Mouse (Mus musculus) left cerebral cortex, postnatal 10 days (tissue): Measurements from ENCODE around the gene Ugt1a2. TPM values are rescaled to one million over a fixed set of nuclear protein-coding genes. Genes with fewer than 3 reads are reported as not detected.
"Not testable (repeated sequence)": the region's sequence is repeated elsewhere in the genome, so short reads cannot be mapped to it uniquely, and the experiment has no call there.

Source experiments
- DNase-seq, 2 experiments: peaks; one replicate each; pipeline ENCODE4 v3.0.0; 2021 to 2022; ENCODE audit warnings: low spot score in 2 of 2, mixed read lengths in 1 of 2; ENCODE audit errors: extremely low spot score in 1 of 2
- intact Hi-C: fragments of 180-260 bp; cut with DNase I; formaldehyde crosslinking; loops from one replicate; pipeline ENCODE4 v1.15.1; 2025
- total RNA-seq, 2 experiments: library from RNA; stranded (reverse); gene quantifications; 2 replicates each; pipeline ENCODE4 v1.2.3; 2021

Gene Ugt1a2
- total RNA-seq, 2 experiments from 2014 or later: 0.17 TPM; not detected in 1

- no peak for DNase-seq
These were observed 15.3 kb downstream of the Ugt1a2 start for GRCm38 (mm10) chr1:88215466-88216380.

DNA sequence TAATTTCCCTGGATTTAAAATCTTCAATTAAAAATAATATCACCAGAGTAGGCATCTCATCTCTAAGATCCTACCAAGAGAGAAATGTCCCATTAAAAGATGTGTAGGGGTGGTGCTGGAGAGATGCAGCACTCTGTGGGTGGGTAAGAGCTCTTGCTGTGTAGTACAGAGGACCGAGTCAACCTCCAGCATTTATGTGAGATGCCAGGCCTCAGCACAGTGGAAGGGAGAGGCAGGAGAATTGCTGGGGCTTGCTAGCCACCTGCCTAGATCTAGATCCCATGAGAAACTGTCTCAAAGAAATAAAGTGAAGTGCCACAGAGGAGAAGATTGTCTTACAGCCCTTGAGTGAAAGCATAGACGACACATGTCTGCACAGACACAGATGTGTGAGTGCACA is 16.1 kb downstream of the Ugt1a2 start:
- intact Hi-C loops: no loop called here
- DNase-seq: no peak

More at GRCm38 (mm10) chr1:88215466-88216380, 15.3 kb downstream of the Ugt1a2 start:
- intact Hi-C loops: no loop called here

GRCm38 (mm10) chr1:88217144-88217543 is 16.7 kb downstream of the Ugt1a2 start:
- intact Hi-C loops: no loop called here
- peak in 1 of 2 experiments; percentile 42 for DNase-seq

GRCm38 (mm10) chr1:88217576-88217975 is 17.2 kb downstream of the Ugt1a2 start:
- intact Hi-C loops: no loop called here
- peak in 1 of 2 experiments; percentile 15 for DNase-seq

- intact Hi-C loops: no loop called here
These were observed 17.6 kb downstream of the Ugt1a2 start for GRCm38 (mm10) chr1:88218051-88218450.

DNA sequence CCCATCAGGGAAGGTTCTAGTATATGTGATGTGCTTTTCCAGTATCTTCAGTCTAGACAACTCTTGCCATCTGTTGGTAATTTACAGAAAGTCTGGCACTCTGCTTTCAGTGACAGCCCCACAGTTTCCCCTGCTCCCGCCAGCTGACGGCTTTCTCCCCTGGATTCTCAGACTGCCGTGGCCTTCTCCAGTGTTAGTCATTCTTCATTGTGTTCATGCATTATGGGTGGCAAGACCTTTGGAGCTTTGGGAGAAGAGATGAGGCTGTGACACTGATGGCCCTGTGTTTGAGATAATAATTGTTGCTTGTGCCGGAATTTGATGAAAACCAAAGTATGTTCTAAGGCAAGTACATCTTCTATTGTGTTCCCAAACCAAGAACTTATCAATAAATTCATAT is 18.2 kb downstream of the Ugt1a2 start:
- intact Hi-C loops: no loop called here

More at GRCm38 (mm10) chr1:88218051-88218450, 17.6 kb downstream of the Ugt1a2 start:
- peak in 1 of 2 experiments; percentile 51 for DNase-seq

DNA sequence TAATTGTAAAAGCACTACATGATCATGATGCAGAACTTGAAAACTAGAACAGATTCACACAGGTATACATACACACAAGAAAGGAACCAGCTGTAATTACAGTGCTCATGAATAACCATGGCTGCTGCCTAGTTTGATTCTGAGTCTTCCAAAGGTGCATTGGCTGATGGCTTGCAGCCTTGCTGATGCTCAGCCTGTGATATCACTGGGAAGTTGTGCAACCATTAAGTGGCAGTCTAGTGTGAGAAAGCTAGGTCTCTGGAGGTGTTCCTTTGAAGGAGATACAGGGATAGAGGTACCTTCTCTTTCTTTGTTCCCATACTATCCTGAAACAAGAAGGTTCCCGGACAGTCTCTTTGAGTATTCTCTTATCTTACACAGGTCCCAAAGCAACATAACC is 18.7 kb downstream of the Ugt1a2 start:
- peak in 1 of 2 experiments; percentile 16 for DNase-seq
- intact Hi-C loops: no loop called here

More for the DNA sequence above, 18.2 kb downstream of the Ugt1a2 start:
- peak in 1 of 2 experiments; percentile 17 for DNase-seq

- DNase-seq: peak in 1 of 2 experiments; percentile 14
- intact Hi-C loops: no loop called here
These were observed 19.9 kb downstream of the Ugt1a2 start for GRCm38 (mm10) chr1:88220336-88220735.

GRCm38 (mm10) chr1:88222216-88222615 is 21.8 kb downstream of the Ugt1a2 start:
- DNase-seq: no peak
- intact Hi-C loops: no loop called here

DNA sequence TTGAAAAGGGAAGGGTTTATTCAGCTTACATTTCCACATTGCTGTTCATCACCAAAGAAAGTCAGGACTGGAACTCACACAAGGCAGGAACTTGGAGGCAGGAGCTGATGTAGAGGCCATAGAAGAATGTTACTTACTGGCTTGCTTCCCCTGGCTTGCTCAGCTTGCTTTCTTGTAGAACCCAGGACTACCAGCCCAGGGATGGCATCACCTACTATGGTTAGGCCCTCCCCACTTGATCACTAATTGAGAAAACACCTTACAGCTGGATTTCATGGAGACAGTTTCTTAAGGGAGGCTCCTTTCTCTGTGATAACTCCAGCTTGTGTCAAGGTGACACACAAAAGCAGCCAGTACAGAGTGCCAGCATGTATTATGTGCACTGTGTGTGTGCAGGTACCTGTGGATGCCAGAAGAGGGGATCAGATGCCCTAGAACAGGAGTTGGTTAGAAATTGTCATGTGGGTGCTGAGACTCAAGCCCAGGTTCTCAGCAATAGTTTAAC is 22.7 kb downstream of the Ugt1a2 start:
- DNase-seq: peak in 1 of 2 experiments; percentile 18
- intact Hi-C loops: not testable (repeated sequence)

DNA sequence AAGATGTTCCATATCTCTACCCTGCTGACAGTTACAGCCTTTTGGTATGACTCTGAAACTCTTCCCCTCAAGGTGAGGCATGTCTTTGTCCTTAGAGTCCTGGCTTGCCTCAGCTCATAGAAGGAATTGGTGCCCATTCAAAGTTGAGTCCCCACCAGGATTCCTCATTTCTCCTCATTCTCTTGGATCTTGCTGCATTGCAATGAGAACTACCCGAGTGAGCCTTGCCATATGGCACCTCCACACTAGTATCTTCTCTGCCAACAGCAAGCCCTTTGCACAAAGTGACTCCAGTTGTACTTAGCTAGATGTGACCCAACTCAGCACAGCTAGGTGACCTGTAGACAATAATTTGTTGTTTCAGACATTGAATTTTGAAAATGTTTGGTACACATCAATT is 23.2 kb downstream of the Ugt1a2 start:
- peak in 1 of 2 experiments; percentile 27 for DNase-seq
- intact Hi-C loops: no loop called here

DNA sequence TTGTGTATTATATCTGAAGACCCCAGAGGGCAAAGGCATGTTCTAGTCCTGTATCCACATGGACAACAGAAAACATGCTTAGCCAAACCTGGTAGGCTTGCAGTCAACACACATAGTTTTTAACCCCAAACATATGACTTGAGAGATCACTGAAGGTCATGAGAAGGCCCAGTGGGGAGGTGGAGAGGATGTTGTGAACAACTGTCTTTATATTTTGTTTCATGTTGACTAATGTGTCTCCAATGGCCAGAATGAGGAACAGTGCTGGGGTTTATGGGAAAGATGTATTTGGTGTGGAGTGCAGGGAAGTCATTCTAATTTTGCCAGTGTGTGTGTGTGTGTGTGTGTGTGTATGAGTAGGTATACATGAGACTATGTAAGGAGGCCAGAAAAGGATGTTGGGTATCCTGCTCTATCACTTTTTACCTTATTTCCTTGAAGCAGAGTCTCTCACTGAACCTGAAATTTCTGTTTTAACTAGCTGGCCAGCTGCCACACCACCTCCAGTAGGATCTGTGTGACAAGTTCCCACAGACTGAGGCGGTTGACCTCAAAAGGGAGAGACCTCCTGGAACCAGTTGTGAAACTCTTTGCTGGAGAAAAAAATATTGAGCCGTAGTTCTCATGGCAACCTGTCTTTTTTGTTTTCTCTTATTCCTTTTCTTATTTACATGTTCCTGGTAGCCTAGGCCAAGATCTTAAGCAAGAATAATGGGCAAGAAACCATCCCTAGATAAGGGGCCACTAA is 23.8 kb downstream of the Ugt1a2 start:
- intact Hi-C loops: no loop called here
- peak in 1 of 2 experiments; percentile 38 for DNase-seq

GRCm38 (mm10) chr1:88225301-88225700 is 24.9 kb downstream of the Ugt1a2 start:
- DNase-seq, intact Hi-C loops: not testable (repeated sequence)

DNA sequence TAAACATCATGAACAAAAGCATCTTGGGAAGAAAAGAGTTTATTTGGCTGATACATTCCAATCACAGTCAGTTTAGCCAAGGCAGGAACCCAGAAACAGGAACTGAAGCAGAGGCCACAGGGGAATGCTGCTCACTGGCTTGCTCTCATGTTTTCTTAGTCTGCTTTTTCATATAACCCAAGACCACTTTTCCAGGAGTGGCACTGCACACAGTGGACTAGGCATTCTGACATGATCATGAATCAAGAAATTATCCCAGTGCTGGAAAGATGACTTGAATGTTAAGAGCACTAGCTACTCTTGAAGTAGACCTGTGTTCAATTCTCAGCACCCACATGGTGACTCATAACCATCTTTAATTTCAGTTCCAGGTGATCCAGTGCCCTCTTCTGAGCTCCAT is 25.3 kb downstream of the Ugt1a2 start:
- intact Hi-C loops: no loop called here
- DNase-seq: no peak

DNA sequence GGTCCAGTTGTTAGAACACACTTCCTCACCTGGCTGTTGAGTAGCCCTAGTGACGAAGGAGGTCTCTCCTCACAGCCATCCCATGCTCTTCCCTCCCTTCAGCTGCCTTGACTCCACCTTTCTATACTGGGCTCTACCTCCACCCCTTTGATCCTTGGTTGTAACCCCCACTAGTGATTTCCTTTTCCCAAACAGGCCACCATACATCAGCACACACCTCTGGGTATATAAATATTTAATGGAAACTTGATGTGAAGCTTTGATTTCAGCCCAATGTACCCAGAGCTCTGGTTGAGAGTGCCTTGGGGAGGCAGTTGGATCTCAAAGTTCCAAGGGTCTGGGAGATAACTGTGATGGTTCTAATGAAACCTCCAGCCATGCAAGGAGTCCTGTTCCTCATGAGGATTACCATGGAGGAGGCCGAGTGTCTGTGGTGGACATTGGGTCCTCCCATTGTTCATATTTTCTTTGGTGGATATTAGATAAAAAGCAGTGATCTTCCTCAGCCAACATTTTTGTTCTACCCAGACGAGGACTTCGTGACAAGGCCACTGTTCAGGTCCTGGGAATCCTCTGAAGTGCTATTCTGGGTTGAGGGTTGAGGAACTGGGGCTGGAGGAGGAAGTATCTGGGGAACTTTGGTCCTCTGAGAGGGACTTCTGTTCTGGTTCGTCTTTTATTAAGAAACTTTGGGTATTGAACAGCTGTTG is 26.4 kb downstream of the Ugt1a2 start, which contains the start of gene Mroh2a:
Gene Mroh2a (plus strand): TSS at position 317 of the 710 bp plus-strand sequence.
- DNase-seq: peak in 1 of 2 experiments; percentile 34
- intact Hi-C loops: no loop called here

GRCm38 (mm10) chr1:88227482-88227881 is 27.1 kb downstream of the Ugt1a2 start:
- intact Hi-C loops: no loop called here

GRCm38 (mm10) chr1:88228121-88228520 is 27.7 kb downstream of the Ugt1a2 start:
- DNase-seq: peak in 1 of 2 experiments; percentile 45
- intact Hi-C loops: no loop called here

More at GRCm38 (mm10) chr1:88227482-88227881, 27.1 kb downstream of the Ugt1a2 start:
- peak in 1 of 2 experiments; percentile 17 for DNase-seq

GRCm38 (mm10) chr1:88229566-88229965 is 29.2 kb downstream of the Ugt1a2 start:
- intact Hi-C loops: no loop called here
- no peak for DNase-seq
